Comparison of ENCODE assay signal across 1 mouse cellular context in the genomic region with DNA sequence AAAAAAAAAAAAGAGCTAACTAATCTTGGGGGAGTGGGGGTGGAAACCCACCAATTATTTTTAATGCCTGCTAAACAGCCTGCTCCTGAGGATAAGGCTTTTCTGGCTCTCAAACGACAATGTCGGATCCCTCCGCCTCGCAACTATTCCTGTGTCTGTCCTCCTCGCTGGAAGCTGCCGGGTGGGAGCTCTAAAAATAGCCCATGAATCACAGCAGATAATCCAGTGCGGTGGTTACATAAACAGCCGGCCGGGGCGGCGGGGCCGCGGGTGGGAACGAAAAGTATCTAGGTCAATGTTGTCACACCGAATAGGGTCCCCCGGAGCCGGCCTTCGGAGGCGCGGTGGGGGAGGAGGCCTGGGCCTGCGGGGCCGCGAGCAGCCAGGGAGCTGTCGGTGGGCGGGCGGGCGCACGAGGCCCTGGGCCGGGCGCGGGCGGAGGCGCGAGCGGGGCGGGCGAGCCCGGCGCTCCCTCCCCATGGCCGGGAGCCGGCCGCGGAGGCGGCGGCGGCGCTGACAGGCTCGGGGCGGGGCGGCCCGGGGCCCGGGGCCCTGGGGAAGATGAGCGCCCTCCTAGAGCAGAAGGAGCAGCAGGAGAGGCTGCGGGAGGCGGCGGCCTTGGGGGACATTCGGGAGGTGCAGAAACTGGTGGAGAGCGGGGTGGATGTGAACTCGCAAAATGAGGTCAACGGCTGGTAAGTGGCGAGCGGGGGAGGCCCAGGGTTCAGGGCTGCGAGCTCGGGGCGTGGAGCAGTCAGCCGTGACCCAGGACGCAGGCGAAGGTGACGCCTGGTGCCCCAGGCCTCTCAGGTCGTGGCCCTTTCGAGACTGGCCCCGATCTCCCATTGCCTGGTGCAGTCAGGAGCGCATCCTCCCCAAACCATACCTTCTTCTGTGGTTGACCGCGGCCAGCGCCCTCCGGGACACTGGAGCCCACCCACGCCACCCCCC.
TF ChIP-seq lines count a peak whose summit lies in the region.

A gene (plus strand): TSS at position 309 of the 951 bp plus-strand sequence.

TF ChIP-seq in MEL, 35 proteins besides CTCF, POLR2A, EP300 and RAD21 (continued from another document):
- TF ChIP-seq E2F4 (IDR thresholded peaks at IDR 0.05; ENCODE audit: borderline replicate concordance, low read depth, low read length) (no peak), MYC (IDR thresholded peaks at IDR 0.05; ENCODE audit: low read depth, low read length) (no peak), POLR2AphosphoS5 (IDR thresholded peaks at IDR 0.05; ENCODE audit: borderline replicate concordance, low read depth, low read length) (no peak), NRF1 (IDR thresholded peaks at IDR 0.05; ENCODE audit: insufficient read depth, low read depth, low read length, poor library complexity, severe bottlenecking) (peak; percentile 35; the same call in 1 of the 2 replicates), UBTF (IDR thresholded peaks at IDR 0.05; ENCODE audit: borderline replicate concordance, insufficient read depth, low read depth, low read length) (0 out of 2 replicates have a peak, but pooled peaks have one; percentile 66), HCFC1 (IDR thresholded peaks at IDR 0.05; ENCODE audit: low read depth, low read length) (peak; percentile 90), JUND (IDR thresholded peaks at IDR 0.05; ENCODE audit: low read depth, low read length) (no peak), MYB (IDR thresholded peaks at IDR 0.05; ENCODE audit: low read depth, low read length) (peak; percentile 16; the same call in 1 of the 2 replicates), CHD2 (IDR thresholded peaks at IDR 0.05; ENCODE audit: low read length) (peak; percentile 46; the same call in 1 of the 2 replicates)
